Mouse (Mus musculus) retina, adult 2 months (tissue): Measurements from ENCODE around the gene Stx6.
"Not testable (repeated sequence)": the region's sequence is repeated elsewhere in the genome, so short reads cannot be mapped to it uniquely, and the experiment has no call there.

Experiments used
- DNase-seq: peaks from one replicate; pipeline ENCODE4 v3.0.0-alpha.2; 2012; ENCODE audit warnings: low read depth, low spot score

Gene Stx6

GRCm38 (mm10) chr1:155167453-155167852 is 8.9 kb downstream of the Stx6 start:
- no peak for DNase-seq

GRCm38 (mm10) chr1:155169935-155170334 is 11.4 kb downstream of the Stx6 start:
- no peak for DNase-seq

- DNase-seq: no peak
Measured at GRCm38 (mm10) chr1:155172895-155173643, 14.6 kb downstream of the Stx6 start.

DNA sequence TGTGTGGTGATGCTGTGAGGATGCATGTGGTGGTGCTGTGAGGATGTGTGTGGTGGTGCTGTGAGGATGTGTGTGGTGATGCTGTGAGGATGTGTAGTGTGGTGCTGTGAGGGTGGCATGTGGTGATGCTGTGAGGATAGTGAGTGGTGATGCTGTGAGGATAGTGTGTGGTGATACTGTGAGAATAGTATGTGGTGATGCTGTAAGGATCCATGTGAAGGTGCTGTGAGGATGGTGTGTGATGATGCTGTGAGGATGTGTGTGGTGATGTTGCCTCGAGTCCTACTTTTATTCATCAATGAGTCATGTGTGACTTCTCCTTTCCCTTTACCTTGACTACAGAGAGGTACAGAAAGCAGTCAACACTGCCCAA is 15.1 kb downstream of the Stx6 start:
- not testable (repeated sequence) for DNase-seq

DNA sequence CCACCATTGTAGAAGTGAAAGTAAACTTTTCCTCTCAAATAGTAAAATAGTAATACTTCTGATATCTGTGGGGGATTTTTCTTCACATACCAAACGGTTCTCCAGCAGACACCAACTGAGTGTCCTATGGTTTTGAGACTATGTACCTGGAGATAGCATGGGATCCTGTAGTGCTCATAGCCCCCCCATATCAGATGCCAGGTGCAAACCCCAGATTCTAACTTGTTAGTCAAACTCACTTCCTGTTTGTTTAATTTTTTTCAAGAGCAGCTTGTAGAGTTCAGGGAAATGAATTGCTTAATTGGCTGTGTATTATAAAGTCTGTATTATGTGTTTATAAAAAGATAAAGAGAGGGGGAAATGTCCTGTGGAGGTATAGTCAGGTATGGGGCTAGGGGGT is 15.9 kb downstream of the Stx6 start:
- no peak for DNase-seq

GRCm38 (mm10) chr1:155178192-155178924 is 19.8 kb downstream of the Stx6 start:
- DNase-seq: no peak

DNA sequence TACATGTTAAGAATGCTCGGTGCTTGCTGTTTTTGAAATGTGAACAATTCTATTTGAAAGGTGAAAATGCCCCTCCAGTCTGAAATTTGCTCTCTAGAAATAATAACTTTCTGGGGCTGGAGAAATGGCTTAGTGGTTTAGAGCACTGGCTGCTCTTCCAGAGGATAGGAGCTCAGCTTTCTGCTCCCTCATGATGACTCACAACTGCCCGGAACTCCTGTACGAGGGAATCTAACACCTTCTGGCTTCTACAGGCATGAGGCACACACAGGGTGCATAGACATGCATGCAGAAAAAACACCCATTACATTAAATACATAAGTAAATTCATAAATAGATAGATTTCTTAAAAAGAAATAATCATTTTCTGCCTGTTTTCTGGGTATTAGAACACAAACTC is 25.7 kb downstream of the Stx6 start:
- no peak for DNase-seq

DNA sequence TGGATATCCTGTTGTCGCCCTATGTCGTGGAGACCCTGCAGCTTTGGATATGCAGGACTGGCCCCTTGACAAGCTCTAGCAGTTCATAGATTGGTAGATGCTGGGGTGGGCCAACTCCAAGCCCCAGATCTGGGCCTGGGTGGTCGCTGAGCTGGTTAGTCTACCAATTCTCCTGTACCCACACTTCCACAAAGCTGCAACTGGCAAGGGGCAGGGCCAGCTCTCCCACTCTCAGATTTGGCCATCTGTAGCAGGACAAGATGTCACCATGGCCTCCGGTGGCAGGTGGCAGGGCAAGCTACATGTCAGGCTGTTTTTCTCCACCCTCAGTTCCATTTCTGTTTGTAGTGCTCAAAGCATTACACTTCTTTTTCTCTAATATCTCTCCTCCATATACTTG is 30.1 kb downstream of the Stx6 start:
- DNase-seq: no peak

DNA sequence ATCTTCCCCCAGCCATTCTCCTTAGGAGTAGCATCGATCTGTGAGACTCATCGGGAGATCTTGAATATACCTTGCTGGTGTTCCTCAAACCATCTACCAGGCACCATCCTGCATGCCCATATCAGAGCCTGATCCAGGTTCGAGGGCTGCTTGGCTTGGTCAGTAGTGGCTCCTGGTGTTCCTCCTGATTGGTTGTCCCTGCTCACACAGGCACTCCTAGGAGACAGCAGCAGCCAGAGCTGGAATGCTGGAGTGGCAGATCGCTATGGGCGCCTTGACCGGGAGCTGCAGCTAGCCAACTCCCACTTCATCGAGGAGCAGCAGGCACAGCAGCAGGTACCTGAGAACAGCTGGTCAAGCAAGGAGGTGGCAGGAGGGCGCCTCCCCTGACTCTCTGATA is 32.7 kb downstream of the Stx6 start:
- DNase-seq: no peak

- no peak for DNase-seq
Measured at GRCm38 (mm10) chr1:155191671-155192070, 33.2 kb downstream of the Stx6 start.

- no peak for DNase-seq
Measured at GRCm38 (mm10) chr1:155192805-155193368, 34.4 kb downstream of the Stx6 start.

GRCm38 (mm10) chr1:155196691-155197090 is 38.2 kb downstream of the Stx6 start:
- DNase-seq: no peak

DNA sequence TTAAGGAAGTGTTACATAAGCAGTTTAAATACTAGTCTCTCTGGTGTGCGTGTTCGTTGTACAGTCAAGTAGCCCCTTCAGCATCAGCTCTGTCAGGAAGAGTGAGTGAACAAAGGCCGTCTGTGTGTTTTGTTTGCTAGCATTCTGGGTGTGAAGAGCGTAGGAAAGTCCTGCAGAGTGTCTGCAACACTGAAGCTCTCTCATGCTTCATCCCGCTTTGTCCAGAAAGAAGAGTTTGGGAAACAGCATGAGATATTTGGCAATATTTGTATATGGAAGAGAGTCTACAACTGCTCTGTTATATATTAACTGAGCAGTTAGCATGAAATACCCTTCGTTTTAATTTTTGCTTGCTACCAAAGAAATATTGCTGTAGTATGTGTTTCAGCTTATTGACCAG is 41.0 kb downstream of the Stx6 start:
- no peak for DNase-seq

- no peak for DNase-seq
Measured at GRCm38 (mm10) chr1:155200967-155201366, 42.5 kb downstream of the Stx6 start.

- no peak for DNase-seq
Measured at GRCm38 (mm10) chr1:155201373-155201879, 42.9 kb downstream of the Stx6 start.

- no peak for DNase-seq
Measured at GRCm38 (mm10) chr1:155201914-155202313, 43.4 kb downstream of the Stx6 start.

DNA sequence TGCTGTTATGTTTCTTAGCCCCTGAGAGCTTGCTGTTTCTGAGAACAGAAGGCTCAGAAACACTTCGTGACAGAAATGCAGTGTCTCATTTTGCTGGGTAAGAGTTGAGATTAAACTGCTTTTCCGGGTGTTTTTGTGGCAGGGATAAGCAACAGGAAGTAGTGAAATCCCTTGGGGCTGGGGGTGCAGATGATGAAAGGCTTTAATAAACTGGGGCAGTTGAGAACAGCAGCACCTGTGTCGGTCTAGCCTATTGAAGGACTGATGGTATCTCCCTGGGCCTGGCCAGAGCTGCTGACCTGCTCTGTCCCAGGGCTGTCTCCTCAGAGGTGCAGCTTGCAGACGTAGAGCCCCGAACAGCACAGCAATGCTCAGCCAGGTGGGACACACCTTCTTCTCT is 44.0 kb downstream of the Stx6 start:
- no peak for DNase-seq

GRCm38 (mm10) chr1:155203101-155203500 is 44.6 kb downstream of the Stx6 start:
- DNase-seq: no peak

- DNase-seq: no peak
Measured at GRCm38 (mm10) chr1:155203954-155204353, 45.4 kb downstream of the Stx6 start.

DNA sequence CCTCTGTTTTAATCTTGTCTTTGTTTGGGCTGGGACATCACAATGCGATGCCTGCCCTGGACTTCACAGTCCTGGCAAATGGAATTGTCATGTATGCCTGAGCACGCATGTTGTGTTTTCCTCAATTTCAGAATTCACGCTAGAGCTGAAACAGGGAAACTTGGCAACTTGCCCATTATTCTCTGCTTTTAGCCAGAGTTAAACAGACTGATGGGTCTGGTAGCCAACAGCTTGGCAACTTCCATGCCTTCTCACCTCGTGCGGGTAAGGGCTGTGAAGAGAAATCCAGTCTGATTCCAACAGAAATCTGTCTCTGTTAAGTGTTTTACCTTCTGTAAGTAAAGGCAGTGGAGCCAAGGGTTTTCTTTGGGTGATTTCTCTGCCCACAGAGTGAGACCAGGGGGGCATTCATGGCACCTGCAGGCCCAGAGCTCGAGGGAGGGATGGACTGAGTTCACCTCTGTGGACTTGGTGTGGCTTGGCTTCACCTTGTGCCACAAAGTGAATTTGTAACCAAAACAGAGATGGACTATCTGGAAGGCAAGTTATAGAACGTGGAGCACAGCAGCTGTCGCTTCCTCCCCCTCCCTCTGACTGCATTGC is 46.1 kb downstream of the Stx6 start:
- no peak for DNase-seq

DNA sequence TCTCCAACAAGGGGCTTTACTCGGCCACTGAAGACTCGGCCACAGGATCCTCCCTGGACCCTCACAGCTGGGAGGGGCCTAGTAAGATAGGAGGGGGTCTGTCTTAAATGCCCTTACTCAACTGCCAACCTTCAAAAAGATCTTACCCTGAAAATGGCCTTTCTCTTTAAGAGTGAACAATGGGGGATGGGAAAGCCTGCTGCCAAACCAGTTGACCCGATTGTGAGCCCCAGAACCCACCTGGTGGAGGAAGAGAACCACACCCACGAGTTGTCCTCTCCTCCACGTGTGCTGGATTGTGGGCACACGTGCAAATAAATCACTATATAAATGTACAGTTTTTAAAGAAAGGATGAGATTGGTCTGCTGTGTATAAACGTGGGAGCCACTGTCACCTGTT is 46.8 kb downstream of the Stx6 start:
- DNase-seq: no peak
